Mouse (Mus musculus) kidney, postnatal 10 days (tissue): ENCODE measurements at regions not wholly inside any gene's neighbourhood (a gene's known extent, or its start where the extent isn't known, plus 50 kb on each side); places are given as distances from the start of the nearest gene placed in this dataset.

Experiments
- DNase-seq: peaks from one replicate; pipeline ENCODE4 v3.0.0; 2021; ENCODE audit warnings: mixed read lengths

- DNase-seq = no peak
Observed at GRCm38 (mm10) chr8:31749974-31750373, 1678.5 kb upstream of the 5930422O12Rik start.

GRCm38 (mm10) chr8:31750482-31751126 is 1677.9 kb upstream of the 5930422O12Rik start:
- DNase-seq = no peak

- no peak for DNase-seq
Observed at GRCm38 (mm10) chr8:31755737-31756136, 1672.8 kb upstream of the 5930422O12Rik start.

- DNase-seq = no peak
Observed at GRCm38 (mm10) chr8:31762091-31762490, 1666.4 kb upstream of the 5930422O12Rik start.
